Mouse (Mus musculus) c-Kit-positive CD71-positive TER-119-negative erythroid progenitor cells, embryonic 14.5 days (primary cell): ENCODE results near the gene Loxl3.
A peak's percentile ranks its signal among the peaks of the same experiment; 100 is the strongest.

Experiments
- DNase-seq: peaks from one replicate; pipeline ENCODE4 v3.0.0-alpha.2; 2013; ENCODE audit warnings: low read depth

The Loxl3 gene

DNA sequence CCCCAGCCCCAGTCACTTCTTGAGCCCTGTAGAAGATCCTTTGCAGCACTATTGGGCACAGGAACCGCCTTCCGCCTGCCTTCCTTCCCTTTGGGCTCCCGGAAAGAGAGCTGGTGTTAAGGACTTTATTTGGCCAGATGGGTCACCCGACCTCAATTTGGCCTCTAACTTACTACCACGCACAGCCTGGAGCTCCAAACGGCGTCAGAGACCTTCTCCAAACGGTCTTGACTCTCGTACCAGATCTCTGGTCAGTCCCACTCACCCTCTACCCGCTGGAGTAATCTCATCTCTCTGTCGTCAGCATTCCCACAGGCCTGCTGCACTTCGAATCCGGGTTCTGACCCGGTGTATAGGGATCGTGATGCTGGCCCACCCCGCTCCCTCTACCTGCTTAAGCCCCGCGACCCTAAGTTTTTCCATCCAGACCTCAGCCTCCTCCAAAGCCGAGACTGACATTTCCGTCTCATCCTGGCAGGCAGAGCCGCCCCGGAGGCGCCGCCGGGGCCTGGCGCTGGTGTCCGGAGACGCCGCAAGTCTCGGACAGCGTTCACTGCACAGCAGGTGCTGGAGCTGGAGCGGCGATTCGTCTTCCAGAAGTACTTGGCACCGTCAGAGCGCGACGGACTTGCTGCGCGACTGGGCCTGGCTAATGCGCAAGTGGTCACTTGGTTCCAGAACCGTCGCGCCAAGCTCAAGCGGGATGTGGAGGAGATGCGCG, 53.4 kb downstream of the Loxl3 start:
- no peak for DNase-seq

DNA sequence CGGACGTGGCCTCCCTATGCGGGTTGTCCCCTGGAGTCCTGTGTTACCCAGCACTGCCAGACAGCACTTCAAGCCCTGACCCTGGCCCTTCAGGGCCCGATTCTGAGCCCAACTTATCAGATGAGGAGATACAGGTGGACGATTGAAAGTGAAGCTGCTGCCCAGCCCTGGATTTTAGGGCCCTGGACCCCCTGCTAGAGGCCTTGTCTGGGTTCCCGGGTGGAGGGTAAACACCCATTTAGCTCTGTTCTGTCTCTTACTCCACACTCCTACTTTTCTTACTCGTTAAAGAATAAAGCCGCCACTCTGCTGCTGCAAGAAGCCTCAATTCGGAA, 53.9 kb downstream of the Loxl3 start:
- DNase-seq = no peak

DNA sequence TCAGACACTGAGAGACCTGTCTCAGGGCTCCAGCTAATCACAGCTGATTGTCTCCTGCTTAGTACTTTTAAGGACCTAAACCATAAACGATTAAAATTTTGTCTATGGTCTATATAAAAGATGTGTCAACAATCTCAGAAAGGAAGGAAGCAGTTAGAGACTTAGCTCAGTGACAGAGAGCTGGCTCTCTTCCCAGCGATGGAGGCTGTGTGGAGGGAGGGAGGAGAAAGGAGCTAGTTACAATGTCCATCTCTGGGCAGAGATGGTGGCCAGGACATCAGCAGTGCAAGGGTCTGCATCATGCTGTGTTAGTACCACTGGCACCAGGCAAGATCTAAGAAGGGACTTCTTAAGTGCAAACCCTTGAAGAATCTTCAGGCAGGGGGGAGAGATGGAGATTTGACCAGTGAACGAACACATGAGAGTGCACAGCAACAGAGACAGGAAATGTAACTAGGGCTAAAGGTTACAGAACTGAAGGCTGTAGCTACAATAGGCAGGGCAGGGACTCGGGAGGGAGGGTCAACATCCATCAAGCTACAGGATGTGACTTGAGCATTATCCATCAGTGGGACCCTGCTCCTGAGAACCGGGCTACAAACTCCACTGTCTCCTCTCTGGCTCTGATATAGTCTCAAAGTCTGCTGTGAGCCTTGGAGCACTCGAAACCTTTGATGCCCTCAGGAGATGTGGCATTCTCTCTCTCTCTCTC, 58.6 kb downstream of the Loxl3 start:
- DNase-seq = no peak

DNA sequence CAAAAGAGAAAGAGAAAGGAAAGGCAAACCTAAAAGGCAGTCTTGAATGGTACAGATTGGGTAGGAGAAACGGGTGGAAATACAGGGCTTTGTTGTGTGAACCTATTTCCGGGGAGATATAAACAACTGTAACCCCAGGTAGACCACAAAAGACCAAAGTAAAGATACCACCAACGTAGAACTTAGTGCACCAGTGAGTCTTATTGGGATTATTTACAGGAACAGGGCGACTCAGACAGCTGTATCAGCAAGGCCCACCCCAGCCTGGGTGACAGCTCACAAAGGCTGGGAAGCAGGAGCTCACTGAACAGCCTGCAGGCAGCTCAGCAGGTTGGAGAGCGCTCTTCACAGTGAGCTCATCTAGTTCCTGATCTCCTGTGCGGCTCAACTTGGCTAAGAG, 62.0 kb downstream of the Loxl3 start:
- DNase-seq = no peak

DNA sequence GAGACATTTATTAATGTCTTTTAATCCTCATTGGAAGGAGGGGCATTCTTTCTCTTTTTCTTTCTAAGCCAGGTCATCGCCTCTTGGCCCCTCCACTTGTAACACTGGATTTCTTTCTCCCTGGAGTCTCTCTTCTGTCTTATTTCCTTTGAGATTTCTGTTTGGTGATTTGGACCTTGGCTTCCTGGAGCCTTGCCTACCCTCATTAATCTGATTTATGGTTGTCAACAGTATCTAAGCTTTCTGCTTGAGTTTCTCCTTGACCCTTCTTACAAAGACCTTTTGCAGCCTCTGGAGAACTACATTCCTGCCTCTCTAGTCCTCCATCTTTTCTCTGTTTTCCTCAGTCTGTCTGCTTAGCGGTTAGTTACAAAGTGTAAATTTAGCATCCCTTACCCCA, 64.4 kb downstream of the Loxl3 start:
- DNase-seq = no peak

DNA sequence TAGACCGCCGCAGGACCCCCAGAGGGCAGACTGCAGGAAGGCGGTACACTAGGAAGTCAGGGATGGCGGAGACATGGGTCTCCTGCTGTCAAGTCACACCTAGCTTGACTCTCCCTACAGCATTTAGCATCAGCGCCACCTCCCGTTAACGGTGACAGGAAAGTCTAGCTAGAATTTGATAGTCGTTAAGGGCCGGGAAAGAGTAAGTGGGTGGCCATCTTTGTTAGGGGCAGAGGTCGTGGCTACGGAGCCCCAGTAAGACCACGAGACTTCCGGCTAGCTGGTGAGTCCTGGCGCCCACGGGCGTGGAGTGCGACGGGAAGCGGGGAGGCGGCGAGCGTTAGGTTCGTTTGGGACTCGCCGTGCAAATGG, 67.3 kb downstream of the Loxl3 start, which contains the start of the genes Ccdc142 and Gm42688:
TSS of gene Ccdc142 (plus strand) at position 286 of the 372 bp plus-strand sequence.
TSS of gene Gm42688 (plus strand) at position 302 of the 372 bp plus-strand sequence.
- DNase-seq = peak; percentile 89

DNA sequence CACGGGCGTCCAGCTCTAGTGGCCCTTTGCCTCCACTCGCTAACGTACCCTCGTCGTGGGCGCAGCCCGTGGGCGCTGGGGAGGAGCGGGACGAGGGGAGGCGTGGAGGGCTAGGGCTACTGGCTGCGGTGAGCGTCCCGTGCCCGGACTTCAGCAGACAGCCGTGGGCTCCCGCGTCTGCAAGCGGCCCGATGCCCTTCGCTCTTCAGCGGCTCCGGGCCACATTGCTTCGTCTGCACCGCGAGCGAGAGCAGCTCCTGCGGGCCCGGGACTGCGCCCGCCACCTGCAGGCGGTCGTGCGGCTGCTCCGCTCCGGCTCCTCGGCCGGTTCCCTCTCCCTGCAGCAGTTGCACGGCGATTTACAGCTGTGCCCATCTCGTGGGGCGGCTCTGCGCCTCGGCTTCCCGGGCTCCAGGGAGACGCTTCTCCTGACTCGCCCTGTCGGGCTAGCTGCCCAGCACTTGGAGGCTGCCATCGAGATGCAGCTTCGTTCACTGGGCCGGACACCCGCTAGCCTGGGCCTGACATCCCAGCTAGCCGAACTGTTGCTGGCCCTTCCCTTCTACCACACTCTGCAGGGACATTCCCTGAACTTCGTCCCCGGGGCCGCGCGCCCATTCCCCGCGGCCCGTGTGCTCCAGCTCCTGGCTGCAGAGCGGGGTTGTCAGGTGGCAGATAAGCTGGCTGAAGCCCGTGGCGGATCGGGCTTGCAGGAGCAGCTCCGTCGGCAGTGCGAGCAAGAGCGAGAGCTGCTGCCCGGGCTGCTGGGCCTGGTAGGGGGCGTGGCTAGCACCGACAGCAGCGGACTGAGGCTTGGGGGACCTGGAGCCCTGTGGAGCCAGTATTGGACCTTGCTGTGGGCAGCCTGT, 67.9 kb downstream of the Loxl3 start:
- DNase-seq = no peak
